Mouse (Mus musculus): ENCODE data around the gene Akp3. TPM values are rescaled to one million over a fixed set of nuclear protein-coding genes. Genes with fewer than 3 reads are reported as not detected.

Akp3 gene
- polyA plus RNA-seq, 2 experiments from 2014 or later, result not detected

DNA sequence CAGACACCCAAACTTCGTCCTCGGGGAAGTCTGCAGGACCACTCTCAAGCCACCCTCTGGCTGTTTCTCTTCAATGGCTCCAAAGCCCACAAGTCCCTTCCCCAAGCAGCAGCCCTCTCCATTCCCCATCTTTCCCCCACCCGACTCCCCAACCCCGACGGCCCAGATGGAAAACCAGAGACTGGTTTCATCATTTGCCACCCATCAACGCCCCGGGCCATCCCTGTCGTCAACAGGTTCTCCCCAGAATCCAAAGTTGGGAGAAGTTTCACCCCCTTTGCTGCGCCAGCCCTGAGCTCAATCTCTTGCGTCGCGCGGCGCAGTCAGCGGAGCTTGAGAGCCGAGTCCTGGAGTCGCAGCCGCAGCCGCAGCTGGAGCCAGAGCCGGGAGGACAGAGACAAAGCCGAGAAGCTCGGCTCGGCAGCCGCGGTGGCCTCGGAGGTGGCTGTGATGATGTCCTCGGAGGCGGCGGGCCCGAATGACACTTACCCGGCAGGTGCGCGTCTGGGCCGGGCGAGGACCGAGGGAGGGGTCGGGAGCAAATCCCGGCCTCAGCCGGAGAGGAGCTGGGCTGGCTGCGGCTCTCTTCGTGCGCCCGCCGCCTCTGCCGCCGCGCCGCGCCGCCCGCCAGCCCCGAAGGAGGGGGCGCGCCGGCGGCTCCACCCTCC, 30.9 kb downstream of the Akp3 start:
- no peak for ATAC-seq

- no peak for ATAC-seq
Measured at GRCm38 (mm10) chr1:87156199-87156587, 31.4 kb downstream of the Akp3 start, which contains the start of gene Ecel1. Gene Ecel1 (minus strand): TSS chr1:87156521.

DNA sequence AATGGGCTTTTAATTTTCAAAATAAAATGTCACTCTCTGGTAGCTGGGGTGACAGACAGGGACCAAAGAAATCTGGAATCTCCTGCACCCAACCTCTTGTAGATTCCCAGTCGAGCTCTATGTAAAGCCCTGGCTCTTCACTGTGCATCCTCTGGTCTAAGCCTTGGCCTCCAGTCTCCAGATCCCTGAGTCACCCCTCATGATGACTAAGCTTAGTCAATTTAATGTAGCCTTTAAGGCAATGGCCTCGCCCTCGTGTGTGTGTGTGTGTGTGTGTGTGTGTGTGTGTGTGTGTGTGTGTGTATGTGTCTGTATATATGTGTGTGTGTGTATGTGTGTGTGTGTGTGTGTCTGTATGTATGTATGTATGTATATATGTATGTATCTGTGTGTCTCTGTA, 34.6 kb downstream of the Akp3 start:
- ATAC-seq, result no peak

GRCm38 (mm10) chr1:87164164-87164795, 39.5 kb downstream of the Akp3 start:
- no peak for ATAC-seq

GRCm38 (mm10) chr1:87164796-87165184, 40.0 kb downstream of the Akp3 start:
- ATAC-seq, result no peak

DNA sequence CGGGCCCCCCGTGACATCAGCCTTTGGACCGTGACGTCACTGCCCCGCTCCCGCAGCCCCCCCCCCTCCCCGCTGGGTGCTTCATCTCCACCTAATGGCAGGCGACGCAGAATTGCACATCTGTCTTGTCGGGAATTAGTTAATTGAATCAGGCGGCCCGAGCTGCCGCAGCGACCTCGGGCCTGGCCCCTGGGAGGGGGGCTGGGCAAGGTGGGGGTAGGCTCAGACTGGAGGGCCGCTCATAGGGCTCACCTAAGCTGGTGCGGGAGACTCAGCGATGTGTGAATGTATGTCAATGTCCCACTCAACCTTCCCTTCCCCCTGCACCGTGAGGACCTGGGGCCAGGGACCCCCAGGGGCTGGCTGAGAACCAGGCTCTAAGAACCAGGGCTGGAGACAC, 45.7 kb downstream of the Akp3 start:
- ATAC-seq, result no peak

GRCm38 (mm10) chr1:87171312-87171711, 46.5 kb downstream of the Akp3 start:
- no peak for ATAC-seq

DNA sequence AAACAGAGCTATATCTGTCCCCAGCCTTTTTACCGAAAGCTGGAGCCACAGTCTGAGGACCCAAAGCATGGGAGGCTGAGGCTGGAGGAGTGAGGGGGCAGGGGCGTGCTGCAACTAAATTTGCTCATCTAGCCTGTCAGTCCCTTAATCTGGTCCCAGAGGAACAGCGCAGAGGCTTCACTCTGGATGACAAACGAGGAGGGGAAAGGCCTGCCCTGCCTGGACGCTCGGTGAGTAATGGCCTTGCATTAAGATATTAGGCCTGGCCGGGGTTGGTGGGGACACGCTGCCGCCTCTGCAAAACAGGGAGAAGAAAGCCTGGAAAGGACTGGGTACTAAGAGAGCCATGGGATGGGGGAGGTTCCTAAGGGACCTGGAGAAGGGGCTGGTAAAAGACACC, 47.5 kb downstream of the Akp3 start:
- no peak for ATAC-seq

GRCm38 (mm10) chr1:87174006-87174955, 49.5 kb downstream of the Akp3 start:
- no peak for ATAC-seq

DNA sequence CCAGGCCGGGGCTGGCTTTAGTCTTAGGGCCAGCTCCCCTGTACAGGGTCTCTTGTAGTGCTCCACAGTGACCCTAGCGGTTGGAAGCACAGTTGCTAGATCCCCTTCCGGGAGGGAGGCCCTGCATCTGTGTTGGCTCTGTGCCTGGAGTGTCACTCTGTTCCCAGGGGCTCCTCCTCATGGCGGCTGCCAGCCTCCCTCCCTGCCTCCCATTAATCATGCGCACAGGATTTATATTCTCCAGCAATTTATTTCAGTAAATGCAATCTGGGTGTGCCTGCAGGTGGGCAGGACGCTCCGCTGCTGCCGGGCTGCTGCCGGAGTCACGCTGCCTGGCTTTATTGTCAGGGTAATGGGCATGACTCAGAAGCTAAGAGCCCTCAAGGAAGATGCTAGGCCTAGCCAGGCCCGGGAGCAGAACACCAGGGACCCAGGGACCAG, 51.1 kb downstream of the Akp3 start:
- ATAC-seq, result no peak

Other genes starting within 250 kb of the Akp3 start
- not detected for gene Alppl2, start 35.0 kb upstream of the Akp3 start, polyA plus RNA-seq (2017; shearing (Covaris generic))
- gene Alpi, start 23.4 kb upstream of the Akp3 start, polyA plus RNA-seq (2017; shearing (Covaris generic)), result not detected
- gene Ecel1, start 31.5 kb downstream of the Akp3 start, polyA plus RNA-seq (2017; shearing (Covaris generic)), result under 1 TPM; 0.51 to 0.54 TPM
- gene Prss56, start 58.3 kb downstream of the Akp3 start, polyA plus RNA-seq (2017; shearing (Covaris generic)), result not detected
- gene Chrnd, start 65.6 kb downstream of the Akp3 start, polyA plus RNA-seq (2017; shearing (Covaris generic)), result not detected
- under 1 TPM in 1 of 2 experiments, not detected in 1; 0.30 TPM for gene Chrng, start 79.7 kb downstream of the Akp3 start, polyA plus RNA-seq (2017; shearing (Covaris generic))
- 100 to 1,000 TPM; 101 to 133 TPM for gene Eif4e2, start 88.9 kb downstream of the Akp3 start, polyA plus RNA-seq (2017; shearing (Covaris generic))
- gene Efhd1, start 139.4 kb downstream of the Akp3 start, polyA plus RNA-seq (2017; shearing (Covaris generic)), result under 1 TPM in 1 of 2 experiments, not detected in 1; 0.35 TPM
- gene Gigyf2, start 202.0 kb downstream of the Akp3 start, polyA plus RNA-seq (2017; shearing (Covaris generic)), result 10 to 100 TPM; 62.2 to 62.8 TPM